Mouse (Mus musculus): ENCODE data around the gene Ecm1. TPM values are rescaled to one million over a fixed set of nuclear protein-coding genes. Genes with fewer than 3 reads are reported as not detected.
A peak's percentile ranks its signal among the peaks of the same experiment; 100 is the strongest.
"Not testable (repeated sequence)": the region's sequence is repeated elsewhere in the genome, so short reads cannot be mapped to it uniquely, and the experiment has no call there.

Gene Ecm1
- total RNA-seq, 2 experiments from 2014 or later = 15.5 to 30.3 TPM

- not testable (repeated sequence) for DNase-seq (ENCODE audit: low spot score)
These were observed 48.8 kb downstream of the Ecm1 start for GRCm38 (mm10) chr3:95690552-95690951.

- no peak for DNase-seq (ENCODE audit: low spot score)
These were observed 49.4 kb downstream of the Ecm1 start for GRCm38 (mm10) chr3:95689940-95690339.

- DNase-seq (ENCODE audit: low spot score) = no peak
These were observed 50.0 kb downstream of the Ecm1 start for GRCm38 (mm10) chr3:95689171-95689915.

GRCm38 (mm10) chr3:95687524-95688421 lies 51.6 kb downstream of the Ecm1 start, which contains the start of gene Adamtsl4:
Gene Adamtsl4, minus strand, starts transcription at chr3:95687917.
- peak; percentile 81 for DNase-seq (ENCODE audit: low spot score)

- DNase-seq (ENCODE audit: low spot score) = peak; percentile 27
These were observed 52.2 kb downstream of the Ecm1 start for GRCm38 (mm10) chr3:95687168-95687523.

GRCm38 (mm10) chr3:95686492-95687167 lies 52.7 kb downstream of the Ecm1 start:
- DNase-seq (ENCODE audit: low spot score) = peak; percentile 4

GRCm38 (mm10) chr3:95685701-95686100 lies 53.7 kb downstream of the Ecm1 start:
- no peak for DNase-seq (ENCODE audit: low spot score)

- no peak for DNase-seq (ENCODE audit: low spot score)
These were observed 54.1 kb downstream of the Ecm1 start for GRCm38 (mm10) chr3:95685301-95685700.

- peak; percentile 35 for DNase-seq (ENCODE audit: low spot score)
These were observed 54.5 kb downstream of the Ecm1 start for GRCm38 (mm10) chr3:95684846-95685245.

Small RNAs within 50 kb of the gene (microRNA-seq; reads per million reads assigned to microRNA genes)
- gene Mir7014 = not detected

Other genes with a start within 250 kb of the Ecm1 start
- gene Ctsk, start 240.3 kb downstream of the Ecm1 start, total RNA-seq (2021) = 1 to 10 TPM; 3.2 to 4.6 TPM
- gene Ctss, start 212.8 kb downstream of the Ecm1 start, total RNA-seq (2021) = 1 to 10 TPM; 2.2 to 4.0 TPM
- gene Hormad1, start 179.9 kb downstream of the Ecm1 start, total RNA-seq (2021) = not detected
- gene Golph3l, start 150.6 kb downstream of the Ecm1 start, total RNA-seq (2021) = 10 to 100 TPM; 10.3 to 11.1 TPM
- gene Ensa, start 114.6 kb downstream of the Ecm1 start, total RNA-seq (2021) = 100 to 1,000 TPM in 1 of 2 experiments, 10 to 100 TPM in 1; 95.9 to 106 TPM
- gene Mcl1, start 80.8 kb downstream of the Ecm1 start, total RNA-seq (2021) = 10 to 100 TPM; 96.0 to 99.4 TPM
- 10 to 100 TPM; 25.9 to 30.8 TPM for gene Adamtsl4, start 51.7 kb downstream of the Ecm1 start, total RNA-seq (2021)
- gene Tars2, start 20.6 kb upstream of the Ecm1 start, total RNA-seq (2021) = 10 to 100 TPM; 25.7 to 26.7 TPM
- 10 to 100 TPM; 33.2 to 37.4 TPM for gene Rprd2, start 79.3 kb upstream of the Ecm1 start, total RNA-seq (2021)
- 10 to 100 TPM; 16.6 to 16.9 TPM for gene Prpf3, start 116.3 kb upstream of the Ecm1 start, total RNA-seq (2021)
- gene Mrps21, start 131.9 kb upstream of the Ecm1 start, total RNA-seq (2021) = 100 to 1,000 TPM; 317 to 349 TPM
- 1 to 10 TPM; 3.5 to 6.3 TPM for gene Ciart, start 142.7 kb upstream of the Ecm1 start, total RNA-seq (2021)
- gene BC028528, start 152.4 kb upstream of the Ecm1 start, total RNA-seq (2021) = 1 to 10 TPM; 1.7 to 2.2 TPM
- gene Aph1a, start 154.4 kb upstream of the Ecm1 start, total RNA-seq (2021) = 10 to 100 TPM; 41.0 to 50.4 TPM
- gene Car14, start 165.1 kb upstream of the Ecm1 start, total RNA-seq (2021) = 10 to 100 TPM; 54.2 to 76.9 TPM
- gene Anp32e, start 189.7 kb upstream of the Ecm1 start, total RNA-seq (2021) = 10 to 100 TPM; 75.9 to 97.2 TPM

All from gastrocnemius, adult 18-20 months (tissue).